Mouse (Mus musculus): ENCODE measurements around the gene Paip2b.
A peak's percentile ranks its signal among the peaks of the same experiment; 100 is the strongest.
"Not testable (repeated sequence)": the region's sequence is repeated elsewhere in the genome, so short reads cannot be mapped to it uniquely, and the experiment has no call there.

Paip2b gene

GRCm38 (mm10) chr6:83831606-83832123, at the start of gene Paip2b:
Gene Paip2b, minus strand, starts transcription at chr6:83831741.
- DNase-seq (ENCODE audit: low spot score) = peak; percentile 97

- DNase-seq (ENCODE audit: low spot score) = peak; percentile 30
Measured at GRCm38 (mm10) chr6:83879815-83880214, 48.3 kb upstream of the Paip2b start.

- DNase-seq (ENCODE audit: low spot score) = peak; percentile 19
Measured at GRCm38 (mm10) chr6:83867598-83868585, 36.4 kb upstream of the Paip2b start.

GRCm38 (mm10) chr6:83866954-83867597, 35.5 kb upstream of the Paip2b start, which contains the start of gene Zfp638:
Gene Zfp638, plus strand, starts transcription at chr6:83867109.
- peak; percentile 85 for DNase-seq (ENCODE audit: low spot score)

GRCm38 (mm10) chr6:83866423-83866822, 34.9 kb upstream of the Paip2b start:
- DNase-seq (ENCODE audit: low spot score) = no peak

GRCm38 (mm10) chr6:83863538-83863937, 32.0 kb upstream of the Paip2b start:
- no peak for DNase-seq (ENCODE audit: low spot score)

- DNase-seq (ENCODE audit: low spot score) = no peak
Measured at GRCm38 (mm10) chr6:83860033-83860432, 28.5 kb upstream of the Paip2b start.

- no peak for DNase-seq (ENCODE audit: low spot score)
Measured at GRCm38 (mm10) chr6:83857476-83857875, 25.9 kb upstream of the Paip2b start.

- no peak for DNase-seq (ENCODE audit: low spot score)
Measured at GRCm38 (mm10) chr6:83849446-83849845, 17.9 kb upstream of the Paip2b start.

- DNase-seq (ENCODE audit: low spot score) = no peak
Measured at GRCm38 (mm10) chr6:83846141-83846540, 14.6 kb upstream of the Paip2b start.

- no peak for DNase-seq (ENCODE audit: low spot score)
Measured at GRCm38 (mm10) chr6:83844913-83845312, 13.4 kb upstream of the Paip2b start.

- no peak for DNase-seq (ENCODE audit: low spot score)
Measured at GRCm38 (mm10) chr6:83840086-83840485, 8.5 kb upstream of the Paip2b start.

- no peak for DNase-seq (ENCODE audit: low spot score)
Measured at GRCm38 (mm10) chr6:83838046-83838445, 6.5 kb upstream of the Paip2b start.

GRCm38 (mm10) chr6:83836826-83837225, 5.3 kb upstream of the Paip2b start:
- no peak for DNase-seq (ENCODE audit: low spot score)

GRCm38 (mm10) chr6:83832393-83832792, 852 bp upstream of the Paip2b start:
- DNase-seq (ENCODE audit: low spot score) = not testable (repeated sequence)

- DNase-seq (ENCODE audit: low spot score) = peak; percentile 81
Measured at GRCm38 (mm10) chr6:83830941-83831605, 468 bp downstream of the Paip2b start.

GRCm38 (mm10) chr6:83821856-83822255, 9.7 kb downstream of the Paip2b start:
- no peak for DNase-seq (ENCODE audit: low spot score)

GRCm38 (mm10) chr6:83820727-83821515, 10.6 kb downstream of the Paip2b start:
- no peak for DNase-seq (ENCODE audit: low spot score)

- DNase-seq (ENCODE audit: low spot score) = no peak
Measured at GRCm38 (mm10) chr6:83818996-83819395, 12.5 kb downstream of the Paip2b start.

GRCm38 (mm10) chr6:83815801-83816200, 15.7 kb downstream of the Paip2b start:
- DNase-seq (ENCODE audit: low spot score) = no peak

GRCm38 (mm10) chr6:83802846-83803245, 28.7 kb downstream of the Paip2b start:
- no peak for DNase-seq (ENCODE audit: low spot score)
